Mouse (Mus musculus): ENCODE results near the gene Tex35. TPM values are rescaled to one million over a fixed set of nuclear protein-coding genes. Genes with fewer than 3 reads are reported as not detected.

The Tex35 gene
- polyA plus RNA-seq (2015; fragmentation: Nextera tagmentation; extraction: Ambion mirVana): not detected in 2 replicates

DNA sequence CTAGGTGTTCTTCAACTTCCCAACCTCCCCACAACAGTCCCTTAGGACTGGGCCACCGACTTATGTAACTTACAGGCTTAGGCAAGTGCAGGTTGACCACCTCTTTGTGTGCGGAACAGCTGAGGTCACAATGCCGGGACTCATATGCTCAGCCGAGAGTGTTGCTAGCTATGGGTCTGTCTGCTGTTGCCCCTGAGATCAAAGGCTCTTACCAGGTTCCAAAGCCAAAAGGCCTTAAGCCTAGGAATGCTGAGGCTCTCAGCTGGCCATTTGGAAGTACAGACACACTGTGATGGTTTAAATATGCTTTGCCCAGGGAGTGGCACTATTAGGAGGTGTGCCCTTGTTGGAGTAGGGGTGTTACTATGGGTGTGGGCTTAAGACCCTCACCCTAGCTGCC, at the start of gene Tex35:
TSS of gene Tex35 (minus strand) at position 101 of the 400 bp plus-strand sequence.
- Histone ChIP-seq H3K4me1 (replicated peaks; ENCODE audit: control insufficient read depth, insufficient read depth, low read length) (no peaks in the 10 kb centered on the region), H3K4me3 (replicated peaks; ENCODE audit: low read length) (no peak within 1 kb of the TSS), H3K36me3 (ENCODE audit: control insufficient read depth, insufficient read depth) (no peaks in the 10 kb centered on the region), H3K27me3 (replicated peaks; ENCODE audit: control insufficient read depth, insufficient read depth, low read length) (no peaks in the 10 kb centered on the region), H3K9ac (replicated peaks; ENCODE audit: low read depth, low read length) (no peak within 1 kb of the TSS), H3K4me2 (ENCODE audit: low read length) (no peak within 1 kb of the TSS), H3K9me3 (ENCODE audit: control insufficient read depth, low read length) (no peaks in the 10 kb centered on the region), H3K27ac (ENCODE audit: low read length) (no peak within 1 kb of the TSS)
- WGBS: 87% methylated on average over 4 of the region's 4 CpGs
- ATAC-seq: no peak

DNA sequence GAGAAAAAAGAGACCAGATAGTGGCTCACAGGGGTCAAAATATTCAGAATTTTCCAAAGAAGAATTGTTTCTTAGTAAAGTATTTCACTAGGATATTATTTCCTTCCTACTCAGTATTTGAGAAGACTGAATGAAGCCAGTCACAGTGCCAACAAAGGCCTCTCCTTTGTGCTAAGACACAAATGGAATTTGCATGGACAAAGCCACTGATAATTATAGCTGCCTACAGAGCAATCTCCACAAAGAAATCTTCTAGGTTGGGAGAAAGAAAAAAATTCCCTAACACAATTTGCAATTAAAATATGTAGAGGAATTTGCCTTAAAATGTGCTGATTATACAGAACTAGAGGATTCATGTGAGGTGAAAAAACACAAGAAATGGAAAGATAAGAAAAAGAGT, 45.3 kb upstream of the Tex35 start:
- Histone ChIP-seq H3K9ac (replicated peaks; ENCODE audit: low read depth, low read length) (no peak overlapping the region), H3K4me1 (replicated peaks; ENCODE audit: control insufficient read depth, insufficient read depth, low read length) (peaks cover 6% of the 10 kb centered on the region; the same call in 1 of the 2 replicates), H3K27ac (ENCODE audit: low read length) (no peak overlapping the region), H3K4me2 (ENCODE audit: low read length) (no peak overlapping the region), H3K9me3 (ENCODE audit: control insufficient read depth, low read length) (no peaks in the 10 kb centered on the region), H3K36me3 (ENCODE audit: control insufficient read depth, insufficient read depth) (peaks cover 10% of the 10 kb centered on the region), H3K27me3 (replicated peaks; ENCODE audit: control insufficient read depth, insufficient read depth, low read length) (no peaks in the 10 kb centered on the region), H3K4me3 (replicated peaks; ENCODE audit: low read length) (no peak overlapping the region)
- ATAC-seq: peak; percentile 57; the same call in 1 of the 2 replicates

- H3K27me3 ChIP-seq (replicated peaks; ENCODE audit: control insufficient read depth, insufficient read depth, low read length): no peaks in the 10 kb centered on the region
- peaks cover 3% of the 10 kb centered on the region; the same call in 1 of the 2 replicates for H3K4me1 ChIP-seq (replicated peaks; ENCODE audit: control insufficient read depth, insufficient read depth, low read length)
- WGBS: 83% methylated on average over 1 of the region's 1 CpGs
- ATAC-seq: no peak
- no peak overlapping the region for H3K4me2 ChIP-seq (ENCODE audit: low read length)
- no peak overlapping the region for H3K4me3 ChIP-seq (replicated peaks; ENCODE audit: low read length)
- no peak overlapping the region for H3K9ac ChIP-seq (replicated peaks; ENCODE audit: low read depth, low read length)
- peaks cover 6% of the 10 kb centered on the region for H3K36me3 ChIP-seq (ENCODE audit: control insufficient read depth, insufficient read depth)
- no peak overlapping the region for H3K27ac ChIP-seq (ENCODE audit: low read length)
- H3K9me3 ChIP-seq (ENCODE audit: control insufficient read depth, low read length): no peaks in the 10 kb centered on the region
Measured at GRCm38 (mm10) chr1:157150107-157150506, 41.6 kb upstream of the Tex35 start.

GRCm38 (mm10) chr1:157144621-157145020, 36.1 kb upstream of the Tex35 start:
- Histone ChIP-seq H3K4me1 (replicated peaks; ENCODE audit: control insufficient read depth, insufficient read depth, low read length) (no peaks in the 10 kb centered on the region), H3K4me2 (ENCODE audit: low read length) (no peak overlapping the region), H3K27me3 (replicated peaks; ENCODE audit: control insufficient read depth, insufficient read depth, low read length) (no peaks in the 10 kb centered on the region), H3K4me3 (replicated peaks; ENCODE audit: low read length) (no peak overlapping the region), H3K9me3 (ENCODE audit: control insufficient read depth, low read length) (no peaks in the 10 kb centered on the region), H3K27ac (ENCODE audit: low read length) (no peak overlapping the region), H3K36me3 (ENCODE audit: control insufficient read depth, insufficient read depth) (peaks cover 6% of the 10 kb centered on the region), H3K9ac (replicated peaks; ENCODE audit: low read depth, low read length) (no peak overlapping the region)
- WGBS: 88% methylated on average over 3 of the region's 3 CpGs
- ATAC-seq: no peak

DNA sequence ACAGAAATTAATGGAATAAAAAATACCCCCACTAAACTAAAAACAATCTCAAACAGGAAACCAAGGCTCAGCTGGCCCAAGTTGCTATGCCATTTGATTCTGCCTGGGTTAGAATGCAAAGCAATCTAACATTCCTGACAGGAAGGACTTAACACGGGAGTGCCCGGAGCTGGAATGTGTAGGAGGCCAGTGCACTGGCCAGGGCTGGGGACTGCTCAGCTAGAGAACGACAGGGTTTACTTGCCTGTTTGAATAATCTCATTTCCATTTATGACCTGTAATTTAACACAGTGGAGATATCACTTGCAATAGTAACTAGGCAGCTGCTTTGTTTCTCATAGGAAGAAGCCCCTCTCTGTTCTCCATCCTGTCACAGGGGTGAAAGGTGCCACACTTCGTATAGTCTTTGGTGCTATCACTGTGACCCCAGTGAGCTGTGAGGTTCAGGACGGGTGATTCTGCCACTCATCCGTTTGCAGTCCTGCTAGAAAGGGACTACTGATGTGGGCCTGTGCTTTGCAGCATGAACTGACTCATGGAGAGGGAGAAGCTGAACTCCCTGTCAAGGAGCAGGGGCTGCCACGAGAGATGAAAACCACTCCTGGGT, 34.9 kb upstream of the Tex35 start:
- Histone ChIP-seq H3K27me3 (replicated peaks; ENCODE audit: control insufficient read depth, insufficient read depth, low read length) (no peaks in the 10 kb centered on the region), H3K9ac (replicated peaks; ENCODE audit: low read depth, low read length) (no peak overlapping the region), H3K9me3 (ENCODE audit: control insufficient read depth, low read length) (no peaks in the 10 kb centered on the region), H3K4me1 (replicated peaks; ENCODE audit: control insufficient read depth, insufficient read depth, low read length) (no peaks in the 10 kb centered on the region), H3K27ac (ENCODE audit: low read length) (no peak overlapping the region), H3K4me3 (replicated peaks; ENCODE audit: low read length) (no peak overlapping the region), H3K36me3 (ENCODE audit: control insufficient read depth, insufficient read depth) (peaks cover 6% of the 10 kb centered on the region), H3K4me2 (ENCODE audit: low read length) (no peak overlapping the region)
- ATAC-seq: no peak
- WGBS: 70% methylated on average over 7 of the region's 7 CpGs

GRCm38 (mm10) chr1:157141014-157141413, 32.5 kb upstream of the Tex35 start:
- Histone ChIP-seq H3K4me1 (replicated peaks; ENCODE audit: control insufficient read depth, insufficient read depth, low read length) (0 out of 2 replicates have a peak, but pooled peaks cover 2% of the 10 kb centered on the region), H3K9ac (replicated peaks; ENCODE audit: low read depth, low read length) (no peak overlapping the region), H3K36me3 (ENCODE audit: control insufficient read depth, insufficient read depth) (peaks cover 3% of the 10 kb centered on the region), H3K4me3 (replicated peaks; ENCODE audit: low read length) (no peak overlapping the region), H3K27ac (ENCODE audit: low read length) (no peak overlapping the region), H3K9me3 (ENCODE audit: control insufficient read depth, low read length) (no peaks in the 10 kb centered on the region), H3K4me2 (ENCODE audit: low read length) (no peak overlapping the region), H3K27me3 (replicated peaks; ENCODE audit: control insufficient read depth, insufficient read depth, low read length) (no peaks in the 10 kb centered on the region)
- ATAC-seq: peak; percentile 31
- 78% methylated on average over 3 of the region's 3 CpGs for WGBS

GRCm38 (mm10) chr1:157137854-157138241, 29.4 kb upstream of the Tex35 start:
- Histone ChIP-seq H3K27ac (ENCODE audit: low read length) (no peak overlapping the region), H3K4me2 (ENCODE audit: low read length) (no peak overlapping the region), H3K36me3 (ENCODE audit: control insufficient read depth, insufficient read depth) (no peaks in the 10 kb centered on the region; the same call in 1 of the 2 replicates), H3K9ac (replicated peaks; ENCODE audit: low read depth, low read length) (no peak overlapping the region), H3K4me3 (replicated peaks; ENCODE audit: low read length) (no peak overlapping the region), H3K27me3 (replicated peaks; ENCODE audit: control insufficient read depth, insufficient read depth, low read length) (no peaks in the 10 kb centered on the region), H3K4me1 (replicated peaks; ENCODE audit: control insufficient read depth, insufficient read depth, low read length) (0 out of 2 replicates have a peak, but pooled peaks cover 2% of the 10 kb centered on the region), H3K9me3 (ENCODE audit: control insufficient read depth, low read length) (no peaks in the 10 kb centered on the region)
- no peak for ATAC-seq
- WGBS: 89% methylated on average over 1 of the region's 1 CpGs

GRCm38 (mm10) chr1:157137132-157137853, 28.8 kb upstream of the Tex35 start:
- WGBS: 71% methylated on average over 9 of the region's 9 CpGs
- H3K9ac ChIP-seq (replicated peaks; ENCODE audit: low read depth, low read length): no peak overlapping the region
- no peaks in the 10 kb centered on the region; the same call in 1 of the 2 replicates for H3K36me3 ChIP-seq (ENCODE audit: control insufficient read depth, insufficient read depth)
- H3K4me3 ChIP-seq (replicated peaks; ENCODE audit: low read length): no peak overlapping the region
- no peaks in the 10 kb centered on the region for H3K27me3 ChIP-seq (replicated peaks; ENCODE audit: control insufficient read depth, insufficient read depth, low read length)
- no peaks in the 10 kb centered on the region for H3K9me3 ChIP-seq (ENCODE audit: control insufficient read depth, low read length)
- 0 out of 2 replicates have a peak, but pooled peaks cover 2% of the 10 kb centered on the region for H3K4me1 ChIP-seq (replicated peaks; ENCODE audit: control insufficient read depth, insufficient read depth, low read length)
- no peak overlapping the region for H3K4me2 ChIP-seq (ENCODE audit: low read length)
- no peak overlapping the region for H3K27ac ChIP-seq (ENCODE audit: low read length)
- peak; percentile 65; the same call in 1 of the 2 replicates for ATAC-seq

GRCm38 (mm10) chr1:157128219-157128618, 19.7 kb upstream of the Tex35 start:
- H3K36me3 ChIP-seq (ENCODE audit: control insufficient read depth, insufficient read depth): no peaks in the 10 kb centered on the region
- H3K27ac ChIP-seq (ENCODE audit: low read length): no peak overlapping the region
- ATAC-seq: no peak
- no peak overlapping the region for H3K4me3 ChIP-seq (replicated peaks; ENCODE audit: low read length)
- no peak overlapping the region for H3K9ac ChIP-seq (replicated peaks; ENCODE audit: low read depth, low read length)
- 96% methylated on average over 2 of the region's 2 CpGs for WGBS
- no peaks in the 10 kb centered on the region for H3K9me3 ChIP-seq (ENCODE audit: control insufficient read depth, low read length)
- H3K27me3 ChIP-seq (replicated peaks; ENCODE audit: control insufficient read depth, insufficient read depth, low read length): no peaks in the 10 kb centered on the region
- no peak overlapping the region for H3K4me2 ChIP-seq (ENCODE audit: low read length)
- H3K4me1 ChIP-seq (replicated peaks; ENCODE audit: control insufficient read depth, insufficient read depth, low read length): no peaks in the 10 kb centered on the region

Data from forebrain, embryonic 16.5 days (tissue).